Mouse (Mus musculus): ENCODE data around the gene Morn2. TPM values are rescaled to one million over a fixed set of nuclear protein-coding genes. Genes with fewer than 3 reads are reported as not detected.
"Not testable (repeated sequence)": the region's sequence is repeated elsewhere in the genome, so short reads cannot be mapped to it uniquely, and the experiment has no call there.

The Morn2 gene
- 48.8 and 49.7 TPM in 2 replicates for polyA plus RNA-seq (2015; fragmentation: Nextera tagmentation; extraction: Ambion mirVana)

- H3K9me3 ChIP-seq: no peaks in the 10 kb centered on the region
- H3K9ac ChIP-seq: peak within 1 kb of the TSS; percentile 92
- under 1% methylated on average over 35 of the region's 35 CpGs for WGBS
Observed at GRCm38 (mm10) chr17:80290074-80290657, at the start of gene Morn2, which contains the start of gene Dhx57. Gene Morn2 (plus strand): TSS chr17:80290203. Gene Dhx57 (minus strand): TSS chr17:80290476.

GRCm38 (mm10) chr17:80241594-80241993, 48.4 kb upstream of the Morn2 start:
- peaks cover 70% of the 10 kb centered on the region for H3K36me3 ChIP-seq (replicated peaks)
- no peaks in the 10 kb centered on the region for H3K4me1 ChIP-seq
- 91% methylated on average over 9 of the region's 9 CpGs for WGBS
- H3K27me3 ChIP-seq (replicated peaks): no peaks in the 10 kb centered on the region
- H3K4me3 ChIP-seq: no peak overlapping the region
- H3K27ac ChIP-seq: no peak overlapping the region
- no peaks in the 10 kb centered on the region for H3K9me3 ChIP-seq
- H3K4me2 ChIP-seq: no peak overlapping the region
- ATAC-seq (replicated peaks): no peak
- H3K9ac ChIP-seq: no peak overlapping the region

More at GRCm38 (mm10) chr17:80290074-80290657, at the start of gene Morn2, which contains the start of gene Dhx57:
- Histone ChIP-seq H3K36me3 (replicated peaks) (no peaks in the 10 kb centered on the region), H3K4me1 (peaks cover 14% of the 10 kb centered on the region), H3K27me3 (replicated peaks) (no peaks in the 10 kb centered on the region), H3K4me3 (peak within 1 kb of the TSS; percentile 85), H3K27ac (peak within 1 kb of the TSS; percentile 94), H3K4me2 (peak within 1 kb of the TSS; percentile 52)
- ATAC-seq (replicated peaks): peak; percentile 99

- Histone ChIP-seq H3K27me3 (replicated peaks) (no peaks in the 10 kb centered on the region), H3K4me3 (no peak overlapping the region), H3K9ac (no peak overlapping the region), H3K4me2 (no peak overlapping the region), H3K36me3 (replicated peaks) (peaks cover 76% of the 10 kb centered on the region), H3K9me3 (no peaks in the 10 kb centered on the region), H3K4me1 (no peaks in the 10 kb centered on the region), H3K27ac (no peak overlapping the region)
- WGBS: 81% methylated on average over 13 of the region's 13 CpGs
- ATAC-seq (replicated peaks): no peak
Observed at GRCm38 (mm10) chr17:80243116-80243515, 46.9 kb upstream of the Morn2 start.

GRCm38 (mm10) chr17:80252757-80253525, 37.1 kb upstream of the Morn2 start:
- Histone ChIP-seq H3K4me3 (no peak overlapping the region), H3K4me1 (no peaks in the 10 kb centered on the region), H3K27me3 (replicated peaks) (no peaks in the 10 kb centered on the region), H3K27ac (no peak overlapping the region), H3K9ac (no peak overlapping the region), H3K4me2 (no peak overlapping the region), H3K9me3 (no peaks in the 10 kb centered on the region), H3K36me3 (replicated peaks) (peaks cover 85% of the 10 kb centered on the region)
- ATAC-seq (replicated peaks): no peak
- WGBS: 75% methylated on average over 13 of the region's 13 CpGs

GRCm38 (mm10) chr17:80254421-80254820, 35.6 kb upstream of the Morn2 start:
- Histone ChIP-seq H3K9ac (no peak overlapping the region), H3K4me2 (no peak overlapping the region), H3K36me3 (replicated peaks) (peaks cover 85% of the 10 kb centered on the region), H3K4me3 (no peak overlapping the region), H3K27me3 (replicated peaks) (no peaks in the 10 kb centered on the region), H3K27ac (no peak overlapping the region), H3K9me3 (no peaks in the 10 kb centered on the region), H3K4me1 (no peaks in the 10 kb centered on the region)
- no peak for ATAC-seq (replicated peaks)
- WGBS: 97% methylated on average over 5 of the region's 5 CpGs

- Histone ChIP-seq H3K36me3 (replicated peaks) (peaks cover 81% of the 10 kb centered on the region), H3K9me3 (no peaks in the 10 kb centered on the region), H3K27me3 (replicated peaks) (no peaks in the 10 kb centered on the region), H3K27ac (no peak overlapping the region), H3K9ac (no peak overlapping the region), H3K4me2 (no peak overlapping the region), H3K4me1 (no peaks in the 10 kb centered on the region), H3K4me3 (no peak overlapping the region)
- no peak for ATAC-seq (replicated peaks)
- WGBS: 74% methylated on average over 13 of the region's 13 CpGs
Observed at GRCm38 (mm10) chr17:80255208-80255607, 34.8 kb upstream of the Morn2 start.

- ATAC-seq (replicated peaks): no peak
- Histone ChIP-seq H3K4me1 (no peaks in the 10 kb centered on the region), H3K36me3 (replicated peaks) (peaks cover 80% of the 10 kb centered on the region), H3K4me3 (no peak overlapping the region), H3K9ac (no peak overlapping the region), H3K9me3 (no peaks in the 10 kb centered on the region), H3K4me2 (no peak overlapping the region), H3K27me3 (replicated peaks) (no peaks in the 10 kb centered on the region), H3K27ac (no peak overlapping the region)
- WGBS: 93% methylated on average over 4 of the region's 4 CpGs
Observed at GRCm38 (mm10) chr17:80267065-80267464, 22.9 kb upstream of the Morn2 start.

GRCm38 (mm10) chr17:80268151-80268550, 21.9 kb upstream of the Morn2 start:
- peaks cover 84% of the 10 kb centered on the region for H3K36me3 ChIP-seq (replicated peaks)
- H3K4me2 ChIP-seq: no peak overlapping the region
- WGBS: 96% methylated on average over 3 of the region's 3 CpGs
- H3K9ac ChIP-seq: no peak overlapping the region
- no peak for ATAC-seq (replicated peaks)
- no peak overlapping the region for H3K4me3 ChIP-seq
- no peaks in the 10 kb centered on the region for H3K9me3 ChIP-seq
- no peaks in the 10 kb centered on the region for H3K27me3 ChIP-seq (replicated peaks)
- no peaks in the 10 kb centered on the region for H3K4me1 ChIP-seq
- H3K27ac ChIP-seq: no peak overlapping the region

GRCm38 (mm10) chr17:80270622-80271021, 19.4 kb upstream of the Morn2 start:
- not testable (repeated sequence) for H3K4me3 ChIP-seq; ATAC-seq (replicated peaks); H3K9me3 ChIP-seq; H3K27ac ChIP-seq; H3K4me1 ChIP-seq; H3K9ac ChIP-seq; H3K4me2 ChIP-seq; H3K27me3 ChIP-seq (replicated peaks)
- 94% methylated on average over 7 of the region's 7 CpGs for WGBS
- H3K36me3 ChIP-seq (replicated peaks): peaks cover 82% of the 10 kb centered on the region

GRCm38 (mm10) chr17:80278255-80278654, 11.7 kb upstream of the Morn2 start:
- Histone ChIP-seq H3K4me3 (no peak overlapping the region), H3K27ac (no peak overlapping the region), H3K4me2 (no peak overlapping the region), H3K4me1 (no peaks in the 10 kb centered on the region), H3K9ac (no peak overlapping the region), H3K36me3 (replicated peaks) (peaks cover 48% of the 10 kb centered on the region), H3K27me3 (replicated peaks) (no peaks in the 10 kb centered on the region), H3K9me3 (no peaks in the 10 kb centered on the region)
- no peak for ATAC-seq (replicated peaks)
- WGBS: 90% methylated on average over 4 of the region's 4 CpGs

GRCm38 (mm10) chr17:80279340-80280070, 10.5 kb upstream of the Morn2 start:
- Histone ChIP-seq H3K36me3 (replicated peaks) (peaks cover 37% of the 10 kb centered on the region), H3K4me1 (no peaks in the 10 kb centered on the region), H3K9ac (no peak overlapping the region), H3K27me3 (replicated peaks) (no peaks in the 10 kb centered on the region), H3K4me3 (no peak overlapping the region), H3K4me2 (no peak overlapping the region), H3K27ac (no peak overlapping the region), H3K9me3 (no peaks in the 10 kb centered on the region)
- no peak for ATAC-seq (replicated peaks)
- 95% methylated on average over 8 of the region's 8 CpGs for WGBS

GRCm38 (mm10) chr17:80284446-80284845, 5.6 kb upstream of the Morn2 start:
- H3K27ac ChIP-seq: no peak overlapping the region
- no peak overlapping the region for H3K4me2 ChIP-seq
- H3K4me1 ChIP-seq: peaks cover 14% of the 10 kb centered on the region
- H3K4me3 ChIP-seq: no peak overlapping the region
- no peak for ATAC-seq (replicated peaks)
- WGBS: 81% methylated on average over 4 of the region's 4 CpGs
- peaks cover 11% of the 10 kb centered on the region for H3K36me3 ChIP-seq (replicated peaks)
- no peaks in the 10 kb centered on the region for H3K9me3 ChIP-seq
- H3K9ac ChIP-seq: no peak overlapping the region
- H3K27me3 ChIP-seq (replicated peaks): no peaks in the 10 kb centered on the region
